Mouse (Mus musculus): ENCODE measurements around the gene Tuba1b. TPM values are rescaled to one million over a fixed set of nuclear protein-coding genes. Genes with fewer than 3 reads are reported as not detected.
"Not testable (repeated sequence)": the region's sequence is repeated elsewhere in the genome, so short reads cannot be mapped to it uniquely, and the experiment has no call there.

The Tuba1b gene
- polyA plus RNA-seq, 1 experiment from 2014 or later, result 1,683 TPM

DNA sequence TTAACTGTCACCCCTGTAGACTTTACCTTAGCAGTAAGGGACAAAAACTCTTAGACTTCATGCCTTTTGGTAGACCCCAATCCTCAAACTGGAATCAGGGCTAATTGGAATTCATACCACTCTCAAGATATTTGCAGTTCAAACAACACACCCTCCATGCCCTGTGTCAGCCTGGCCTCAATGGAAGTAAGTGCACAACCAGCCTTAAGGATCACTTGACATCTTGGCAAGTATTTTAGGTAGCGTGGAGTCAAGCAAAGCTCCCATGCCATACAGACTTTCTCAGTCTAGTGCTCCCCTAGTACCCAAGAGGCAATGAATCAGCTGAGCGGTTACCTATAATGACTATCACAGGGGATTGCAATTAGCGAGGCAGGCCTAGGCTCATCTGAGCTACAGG lies 3.4 kb downstream of the Tuba1b start:
- no peak overlapping the region for H3K9ac ChIP-seq (ENCODE audit: low read depth, low read length)
- H3K4me2 ChIP-seq (ENCODE audit: low read length), result peak overlapping the region; percentile 27; the same call in 1 of the 2 replicates
- 65% methylated on average over 3 of the region's 3 CpGs for WGBS
- H3K9me3 ChIP-seq (ENCODE audit: control insufficient read depth, low read length), result no peaks in the 10 kb centered on the region
- H3K27ac ChIP-seq (ENCODE audit: low read depth, low read length), result no peak overlapping the region
- 0 out of 2 replicates have a peak, but pooled peaks cover 3% of the 10 kb centered on the region for H3K36me3 ChIP-seq (ENCODE audit: control insufficient read depth, insufficient read depth, low read length)
- peaks cover 27% of the 10 kb centered on the region for H3K4me1 ChIP-seq (ENCODE audit: control insufficient read depth, insufficient read depth, low read depth, low read length)
- H3K27me3 ChIP-seq (replicated peaks; ENCODE audit: control insufficient read depth, insufficient read depth, low read length), result no peaks in the 10 kb centered on the region
- no peak for ATAC-seq
- H3K4me3 ChIP-seq (ENCODE audit: low read length), result no peak overlapping the region

DNA sequence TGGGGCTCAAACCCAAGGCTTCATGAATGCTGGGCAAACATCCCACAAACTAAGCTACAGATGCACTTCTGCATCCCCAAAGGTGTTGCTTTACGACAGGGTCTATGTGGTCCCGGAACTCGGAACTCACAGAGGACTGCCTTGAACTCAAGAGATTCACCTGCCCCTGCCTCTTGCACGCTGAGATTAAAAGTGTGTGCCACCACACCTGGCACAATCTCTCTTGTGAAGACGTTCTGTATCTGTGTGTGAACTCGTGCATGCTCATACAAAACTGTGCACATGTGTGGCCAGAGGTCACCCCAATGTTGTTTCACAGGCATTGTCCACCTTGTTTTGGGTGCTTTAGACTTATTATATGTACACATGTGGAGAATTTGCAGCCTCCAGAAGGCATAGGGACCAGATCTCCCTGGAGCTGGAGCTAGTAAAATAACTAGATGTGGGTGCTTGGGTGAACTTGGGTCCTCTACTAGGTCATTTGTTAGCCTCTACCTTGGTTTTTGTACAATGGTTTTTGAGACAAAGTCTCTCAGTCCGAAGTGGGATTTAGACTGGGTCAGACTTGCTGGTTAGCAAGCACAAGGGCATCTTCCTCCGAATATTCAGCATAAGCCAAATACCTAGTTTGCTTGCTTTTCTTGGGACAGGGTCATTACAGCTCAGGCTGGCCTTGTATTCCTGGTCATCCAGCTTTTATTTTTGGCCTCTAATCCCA lies 4.2 kb downstream of the Tuba1b start:
- Histone ChIP-seq H3K27ac (ENCODE audit: low read depth, low read length) (no peak overlapping the region), H3K4me2 (ENCODE audit: low read length) (no peak overlapping the region; the same call in 1 of the 2 replicates), H3K27me3 (replicated peaks; ENCODE audit: control insufficient read depth, insufficient read depth, low read length) (no peaks in the 10 kb centered on the region), H3K4me1 (ENCODE audit: control insufficient read depth, insufficient read depth, low read depth, low read length) (peaks cover 19% of the 10 kb centered on the region), H3K9me3 (ENCODE audit: control insufficient read depth, low read length) (no peaks in the 10 kb centered on the region), H3K9ac (ENCODE audit: low read depth, low read length) (no peak overlapping the region), H3K4me3 (ENCODE audit: low read length) (no peak overlapping the region), H3K36me3 (ENCODE audit: control insufficient read depth, insufficient read depth, low read length) (0 out of 2 replicates have a peak, but pooled peaks cover 3% of the 10 kb centered on the region)
- ATAC-seq, result no peak
- 51% methylated on average over 8 of the region's 8 CpGs for WGBS

DNA sequence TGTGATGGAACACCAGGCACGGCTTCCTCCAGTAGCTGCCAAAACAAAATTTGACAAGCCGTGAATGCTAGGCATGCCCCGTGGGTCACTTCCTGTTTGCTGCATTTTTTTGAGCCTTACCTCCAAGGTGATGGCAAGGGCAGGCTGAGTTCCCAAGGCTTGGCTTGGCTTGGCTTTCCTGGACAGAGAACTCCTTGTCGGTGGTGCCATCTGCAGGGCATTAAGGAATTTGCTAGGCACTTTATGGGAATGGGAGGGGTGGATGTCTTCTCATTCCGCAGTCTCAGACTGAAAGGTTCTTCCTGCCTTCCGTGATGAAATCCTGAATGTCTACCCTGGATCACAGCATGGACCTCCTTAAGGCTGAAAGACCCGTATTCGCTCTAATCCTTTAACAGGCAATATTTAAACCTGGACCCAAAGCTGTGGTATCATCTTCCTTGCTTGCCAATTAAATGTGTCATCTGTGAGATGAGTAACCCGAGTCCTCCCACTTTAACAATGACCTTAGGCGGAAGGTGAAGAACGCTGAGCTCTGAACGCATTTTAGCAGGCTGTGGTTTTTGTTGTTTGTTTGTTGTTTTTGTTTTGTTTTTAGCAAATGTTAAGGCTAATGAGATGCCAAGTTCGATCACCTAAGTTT lies 5.6 kb downstream of the Tuba1b start:
- Histone ChIP-seq H3K9ac (ENCODE audit: low read depth, low read length) (no peak overlapping the region), H3K9me3 (ENCODE audit: control insufficient read depth, low read length) (no peaks in the 10 kb centered on the region), H3K4me1 (ENCODE audit: control insufficient read depth, insufficient read depth, low read depth, low read length) (peaks cover 15% of the 10 kb centered on the region), H3K27me3 (replicated peaks; ENCODE audit: control insufficient read depth, insufficient read depth, low read length) (no peaks in the 10 kb centered on the region), H3K4me2 (ENCODE audit: low read length) (peak overlapping the region; percentile 19; the same call in 1 of the 2 replicates), H3K27ac (ENCODE audit: low read depth, low read length) (no peak overlapping the region), H3K36me3 (ENCODE audit: control insufficient read depth, insufficient read depth, low read length) (0 out of 2 replicates have a peak, but pooled peaks cover 3% of the 10 kb centered on the region), H3K4me3 (ENCODE audit: low read length) (no peak overlapping the region)
- ATAC-seq, result peak; percentile 86
- WGBS, result 16% methylated on average over 13 of the region's 13 CpGs

DNA sequence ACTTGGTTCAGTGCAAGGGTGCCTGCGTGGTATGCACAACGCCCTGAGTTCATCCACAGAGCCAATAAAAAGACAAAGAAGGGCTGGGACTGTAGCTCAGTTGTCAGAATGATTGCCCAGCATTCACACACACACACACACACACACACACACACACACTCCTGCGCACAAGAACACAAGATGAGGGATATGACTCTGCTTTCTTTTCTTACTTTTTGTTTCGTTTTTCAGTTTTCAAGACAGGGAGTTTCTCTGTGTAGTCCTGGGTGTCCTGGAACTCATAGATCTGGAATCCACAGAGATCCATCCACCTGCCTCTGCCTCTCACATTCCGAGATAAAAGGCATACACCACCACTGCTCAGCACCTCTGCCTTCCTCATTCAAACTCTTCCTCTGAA lies 6.8 kb downstream of the Tuba1b start:
- H3K4me3 ChIP-seq (ENCODE audit: low read length), result no peak overlapping the region
- H3K9me3 ChIP-seq (ENCODE audit: control insufficient read depth, low read length), result no peaks in the 10 kb centered on the region
- H3K27ac ChIP-seq (ENCODE audit: low read depth, low read length), result no peak overlapping the region
- H3K4me1 ChIP-seq (ENCODE audit: control insufficient read depth, insufficient read depth, low read depth, low read length), result peaks cover 12% of the 10 kb centered on the region
- H3K27me3 ChIP-seq (replicated peaks; ENCODE audit: control insufficient read depth, insufficient read depth, low read length), result no peaks in the 10 kb centered on the region
- H3K9ac ChIP-seq (ENCODE audit: low read depth, low read length), result no peak overlapping the region
- no peak for ATAC-seq
- 0 out of 2 replicates have a peak, but pooled peaks cover 3% of the 10 kb centered on the region for H3K36me3 ChIP-seq (ENCODE audit: control insufficient read depth, insufficient read depth, low read length)
- no peak overlapping the region for H3K4me2 ChIP-seq (ENCODE audit: low read length)
- 78% methylated on average over 5 of the region's 5 CpGs for WGBS

DNA sequence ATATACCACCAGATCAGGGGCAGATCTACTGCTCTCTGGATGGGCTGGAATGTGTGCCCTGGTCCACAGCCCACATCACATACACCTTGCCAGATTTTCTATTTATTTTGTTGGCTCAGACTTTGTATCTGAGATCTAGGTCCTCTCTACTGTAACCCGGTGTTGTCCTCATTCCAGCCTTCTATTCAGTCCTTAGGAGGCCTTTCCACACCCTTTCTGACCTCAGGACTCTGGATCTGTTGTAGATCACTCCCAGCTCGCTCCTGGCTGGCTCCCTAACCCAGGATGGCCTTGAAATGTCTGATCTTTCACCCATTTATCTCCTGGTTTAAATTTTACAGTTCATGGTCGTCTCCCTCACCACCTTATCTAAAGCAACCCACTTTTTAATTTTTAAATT lies 9.7 kb downstream of the Tuba1b start:
- ATAC-seq, result no peak

DNA sequence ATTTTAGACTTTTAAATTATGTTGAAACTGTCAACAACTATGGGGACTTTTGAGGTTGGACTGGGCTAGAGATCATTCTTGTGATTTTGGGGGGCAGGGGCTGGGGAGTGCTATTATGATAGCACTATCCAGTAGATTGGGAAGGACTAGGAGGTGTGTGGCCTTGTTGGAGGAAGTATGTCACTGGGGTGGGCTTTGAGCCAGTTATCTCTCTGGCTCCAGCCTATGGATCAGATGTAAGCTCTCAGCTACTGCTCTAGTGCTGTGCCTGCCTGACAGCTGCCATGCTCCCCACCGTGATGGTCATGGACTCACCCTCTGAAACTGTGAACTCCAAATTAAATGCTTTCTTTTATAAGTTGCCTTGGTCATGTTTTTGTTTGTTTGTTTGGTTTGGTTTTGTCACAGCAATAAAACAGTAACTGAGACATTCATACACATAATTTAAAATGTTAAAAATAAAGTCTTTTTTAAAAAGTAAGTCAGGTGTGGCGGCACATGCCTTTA lies 11.3 kb downstream of the Tuba1b start:
- H3K9ac ChIP-seq (ENCODE audit: low read depth, low read length), result no peak overlapping the region
- H3K9me3 ChIP-seq (ENCODE audit: control insufficient read depth, low read length), result no peaks in the 10 kb centered on the region
- H3K4me1 ChIP-seq (ENCODE audit: control insufficient read depth, insufficient read depth, low read depth, low read length), result no peaks in the 10 kb centered on the region; the same call in 1 of the 2 replicates
- no peak for ATAC-seq
- H3K27ac ChIP-seq (ENCODE audit: low read depth, low read length), result no peak overlapping the region
- no peak overlapping the region for H3K4me3 ChIP-seq (ENCODE audit: low read length)
- H3K36me3 ChIP-seq (ENCODE audit: control insufficient read depth, insufficient read depth, low read length), result no peaks in the 10 kb centered on the region
- no peaks in the 10 kb centered on the region for H3K27me3 ChIP-seq (replicated peaks; ENCODE audit: control insufficient read depth, insufficient read depth, low read length)
- 87% methylated on average over 2 of the region's 2 CpGs for WGBS
- no peak overlapping the region for H3K4me2 ChIP-seq (ENCODE audit: low read length)

More for the DNA sequence above, 9.7 kb downstream of the Tuba1b start:
- no peaks in the 10 kb centered on the region for H3K9me3 ChIP-seq (ENCODE audit: control insufficient read depth, low read length)
- no peak overlapping the region for H3K4me2 ChIP-seq (ENCODE audit: low read length)
- WGBS, result 78% methylated on average over 3 of the region's 3 CpGs
- no peaks in the 10 kb centered on the region for H3K36me3 ChIP-seq (ENCODE audit: control insufficient read depth, insufficient read depth, low read length)
- H3K27ac ChIP-seq (ENCODE audit: low read depth, low read length), result no peak overlapping the region
- H3K9ac ChIP-seq (ENCODE audit: low read depth, low read length), result no peak overlapping the region
- H3K4me3 ChIP-seq (ENCODE audit: low read length), result no peak overlapping the region
- H3K4me1 ChIP-seq (ENCODE audit: control insufficient read depth, insufficient read depth, low read depth, low read length), result peaks cover 5% of the 10 kb centered on the region; the same call in 1 of the 2 replicates
- H3K27me3 ChIP-seq (replicated peaks; ENCODE audit: control insufficient read depth, insufficient read depth, low read length), result no peaks in the 10 kb centered on the region

DNA sequence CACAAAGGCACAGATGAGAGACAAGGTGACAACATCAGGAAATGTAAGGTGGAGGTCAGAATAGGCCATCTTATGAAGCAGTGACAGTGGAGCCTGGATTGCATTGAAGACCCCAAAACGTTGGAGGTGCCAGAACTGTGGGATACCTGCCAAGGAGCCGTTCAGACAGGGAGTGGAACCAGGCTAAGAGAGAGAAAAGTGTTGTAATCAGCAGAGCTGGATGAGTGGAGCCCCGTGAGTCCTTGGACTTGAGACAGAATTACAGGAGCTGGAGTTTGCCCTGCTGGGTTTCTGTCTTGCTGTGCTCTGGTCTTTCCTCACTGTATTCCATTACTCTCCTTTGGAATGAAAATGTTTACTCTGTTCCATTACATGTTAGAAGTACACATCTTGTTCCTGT lies 11.8 kb downstream of the Tuba1b start:
- no peaks in the 10 kb centered on the region for H3K36me3 ChIP-seq (ENCODE audit: control insufficient read depth, insufficient read depth, low read length)
- H3K27ac ChIP-seq (ENCODE audit: low read depth, low read length), result no peak overlapping the region
- no peaks in the 10 kb centered on the region for H3K9me3 ChIP-seq (ENCODE audit: control insufficient read depth, low read length)
- WGBS, result 48% methylated on average over 3 of the region's 3 CpGs
- no peak overlapping the region for H3K9ac ChIP-seq (ENCODE audit: low read depth, low read length)
- no peak for ATAC-seq
- H3K4me3 ChIP-seq (ENCODE audit: low read length), result no peak overlapping the region
- no peaks in the 10 kb centered on the region for H3K27me3 ChIP-seq (replicated peaks; ENCODE audit: control insufficient read depth, insufficient read depth, low read length)
- H3K4me1 ChIP-seq (ENCODE audit: control insufficient read depth, insufficient read depth, low read depth, low read length), result no peaks in the 10 kb centered on the region; the same call in 1 of the 2 replicates
- no peak overlapping the region for H3K4me2 ChIP-seq (ENCODE audit: low read length)

DNA sequence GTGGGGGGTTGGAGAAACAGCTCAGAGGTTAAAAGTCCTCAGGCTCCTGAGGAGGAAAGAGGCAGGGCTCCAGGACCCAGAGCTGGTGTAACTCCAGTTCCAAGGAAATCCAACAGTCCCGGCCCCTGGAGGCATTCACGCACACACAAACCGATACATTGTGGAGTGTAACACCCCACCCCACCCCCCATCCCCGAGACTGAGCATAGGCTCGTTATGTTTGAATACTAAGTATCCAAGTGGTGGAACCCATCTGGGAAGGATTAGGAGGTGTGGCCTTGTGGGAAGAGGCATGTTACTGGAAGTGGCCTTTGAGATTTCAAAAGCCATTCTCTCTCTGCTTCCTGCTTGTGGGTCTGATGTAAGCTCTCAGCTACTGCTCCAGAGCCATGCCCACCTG lies 12.9 kb downstream of the Tuba1b start:
- Histone ChIP-seq H3K4me1 (ENCODE audit: control insufficient read depth, insufficient read depth, low read depth, low read length) (peaks cover 5% of the 10 kb centered on the region), H3K4me3 (ENCODE audit: low read length) (no peak overlapping the region), H3K4me2 (ENCODE audit: low read length) (no peak overlapping the region), H3K36me3 (ENCODE audit: control insufficient read depth, insufficient read depth, low read length) (no peaks in the 10 kb centered on the region), H3K27me3 (replicated peaks; ENCODE audit: control insufficient read depth, insufficient read depth, low read length) (no peaks in the 10 kb centered on the region), H3K27ac (ENCODE audit: low read depth, low read length) (no peak overlapping the region), H3K9me3 (ENCODE audit: control insufficient read depth, low read length) (no peaks in the 10 kb centered on the region), H3K9ac (ENCODE audit: low read depth, low read length) (no peak overlapping the region)
- 88% methylated on average over 5 of the region's 5 CpGs for WGBS
- no peak for ATAC-seq

DNA sequence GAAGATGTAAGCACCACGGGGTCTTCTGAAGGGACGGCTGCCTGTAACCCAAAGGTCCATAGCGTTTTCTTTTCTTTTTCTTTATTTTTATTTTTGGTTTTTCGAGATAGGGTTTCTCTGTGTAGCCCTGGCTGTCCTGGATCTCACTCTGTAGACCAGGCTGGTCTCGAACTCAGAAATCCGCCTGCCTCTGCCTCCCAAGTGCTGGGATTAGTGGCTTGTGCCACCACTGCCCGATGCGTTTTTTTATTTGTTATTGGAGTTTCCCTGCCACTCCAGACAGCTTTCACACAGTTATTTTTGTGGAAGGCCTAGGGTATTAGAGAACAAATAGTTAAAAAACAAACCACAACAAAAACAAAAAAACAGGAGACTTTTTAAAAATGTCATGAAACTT lies 15.9 kb downstream of the Tuba1b start:
- not testable (repeated sequence) for ATAC-seq; H3K27me3 ChIP-seq (replicated peaks; ENCODE audit: control insufficient read depth, insufficient read depth, low read length); H3K9me3 ChIP-seq (ENCODE audit: control insufficient read depth, low read length); H3K36me3 ChIP-seq (ENCODE audit: control insufficient read depth, insufficient read depth, low read length)
- Histone ChIP-seq H3K4me1 (ENCODE audit: control insufficient read depth, insufficient read depth, low read depth, low read length) (peaks cover 21% of the 10 kb centered on the region), H3K9ac (ENCODE audit: low read depth, low read length) (peak overlapping the region; percentile 58), H3K4me3 (ENCODE audit: low read length) (peak overlapping the region; percentile 96), H3K27ac (ENCODE audit: low read depth, low read length) (peak overlapping the region; percentile 94), H3K4me2 (ENCODE audit: low read length) (peak overlapping the region; percentile 58)
- WGBS, result 22% methylated on average over 8 of the region's 8 CpGs

Measured in hindbrain, embryonic 16.5 days (tissue).